Mouse (Mus musculus): ENCODE data around the gene Capn15. TPM values are rescaled to one million over a fixed set of nuclear protein-coding genes. Genes with fewer than 3 reads are reported as not detected.

The Capn15 gene
- polyA plus RNA-seq, 1 experiment, result 7.2 TPM

- TF ChIP-seq TCF3 (IDR thresholded peaks at IDR 0.05; ENCODE audit: insufficient read length, low read depth), result no peak
- TF ChIP-seq SRF (IDR thresholded peaks at IDR 0.05; ENCODE audit: control insufficient read depth, insufficient read length, low read depth), result no peak
- Histone ChIP-seq H3K4me2 (ENCODE audit: low read depth) (no peak overlapping the region), H3K4me3 (no peak overlapping the region), H3ac (ENCODE audit: control insufficient read depth, insufficient read length) (no peak overlapping the region), H3K79me2 (ENCODE audit: control insufficient read depth, insufficient read depth) (peaks cover 38% of the 10 kb centered on the region), H3K27me3 (ENCODE audit: control insufficient read depth, insufficient read depth, insufficient read length) (no peaks in the 10 kb centered on the region), H3K36me3 (ENCODE audit: control insufficient read depth, insufficient read depth) (no peaks in the 10 kb centered on the region)
These were observed 15.1 kb downstream of the Capn15 start for GRCm38 (mm10) chr17:25970448-25970847.

GRCm38 (mm10) chr17:25968176-25968575, 17.4 kb downstream of the Capn15 start:
- Histone ChIP-seq H3K36me3 (ENCODE audit: control insufficient read depth, insufficient read depth) (no peaks in the 10 kb centered on the region), H3K4me2 (ENCODE audit: low read depth) (no peak overlapping the region), H3K79me2 (ENCODE audit: control insufficient read depth, insufficient read depth) (peaks cover 30% of the 10 kb centered on the region), H3K4me3 (no peak overlapping the region), H3K27me3 (ENCODE audit: control insufficient read depth, insufficient read depth, insufficient read length) (no peaks in the 10 kb centered on the region), H3ac (ENCODE audit: control insufficient read depth, insufficient read length) (no peak overlapping the region)
- TF ChIP-seq REST (IDR thresholded peaks at IDR 0.05; ENCODE audit: insufficient read depth, insufficient read length) (no peak), E2F4 (IDR thresholded peaks at IDR 0.05; ENCODE audit: insufficient read depth) (no peak), CEBPB (IDR thresholded peaks at IDR 0.05; ENCODE audit: insufficient read depth, poor library complexity, severe bottlenecking) (no peak), TCF12 (IDR thresholded peaks at IDR 0.05; ENCODE audit: insufficient read depth, poor library complexity, severe bottlenecking) (no peak), MYOG (IDR thresholded peaks at IDR 0.05; ENCODE audit: control insufficient read depth in 1 of 3, insufficient read depth in 1 of 3, insufficient read length in 2 of 3, low read depth in 2 of 3) (no peak), MAX (IDR thresholded peaks at IDR 0.05; ENCODE audit: low read depth) (no peak)

GRCm38 (mm10) chr17:25967652-25968051, 17.9 kb downstream of the Capn15 start:
- H3K4me3 ChIP-seq, result no peak overlapping the region
- no peak overlapping the region for H3K4me2 ChIP-seq (ENCODE audit: low read depth)
- no peaks in the 10 kb centered on the region for H3K27me3 ChIP-seq (ENCODE audit: control insufficient read depth, insufficient read depth, insufficient read length)
- H3K79me2 ChIP-seq (ENCODE audit: control insufficient read depth, insufficient read depth), result peaks cover 30% of the 10 kb centered on the region
- no peak overlapping the region for H3ac ChIP-seq (ENCODE audit: control insufficient read depth, insufficient read length)
- no peak for TF ChIP-seq MAX (IDR thresholded peaks at IDR 0.05; ENCODE audit: low read depth)
- no peak for TF ChIP-seq SRF (IDR thresholded peaks at IDR 0.05; ENCODE audit: control insufficient read depth, insufficient read length, low read depth)
- no peak for TF ChIP-seq REST (IDR thresholded peaks at IDR 0.05; ENCODE audit: insufficient read depth, insufficient read length)
- TF ChIP-seq E2F4 (IDR thresholded peaks at IDR 0.05; ENCODE audit: insufficient read depth), result no peak
- no peak for TF ChIP-seq POLR2AphosphoS2 (IDR thresholded peaks at IDR 0.05; ENCODE audit: insufficient read length, low read depth)
- no peak for TF ChIP-seq MYOD1 (IDR thresholded peaks at IDR 0.05; ENCODE audit: control insufficient read depth in 1 of 3, insufficient read length in 2 of 3, low read depth in 2 of 3)
- no peak for TF ChIP-seq TCF3 (IDR thresholded peaks at IDR 0.05; ENCODE audit: insufficient read length, low read depth)
- no peak for TF ChIP-seq TCF12 (IDR thresholded peaks at IDR 0.05; ENCODE audit: insufficient read depth, poor library complexity, severe bottlenecking)
- TF ChIP-seq USF1 (IDR thresholded peaks at IDR 0.05; ENCODE audit: low read depth), result no peak
- no peak for TF ChIP-seq POLR2A (IDR thresholded peaks at IDR 0.05; ENCODE audit: insufficient read length, low read depth)
- TF ChIP-seq MYOG (IDR thresholded peaks at IDR 0.05; ENCODE audit: control insufficient read depth in 1 of 3, insufficient read depth in 1 of 3, insufficient read length in 2 of 3, low read depth in 2 of 3), result no peak
- TF ChIP-seq CEBPB (IDR thresholded peaks at IDR 0.05; ENCODE audit: insufficient read depth, poor library complexity, severe bottlenecking), result no peak
- H3K36me3 ChIP-seq (ENCODE audit: control insufficient read depth, insufficient read depth), result no peaks in the 10 kb centered on the region

GRCm38 (mm10) chr17:25964271-25964670, 21.3 kb downstream of the Capn15 start:
- no peaks in the 10 kb centered on the region for H3K36me3 ChIP-seq (ENCODE audit: control insufficient read depth, insufficient read depth)
- no peaks in the 10 kb centered on the region for H3K27me3 ChIP-seq (ENCODE audit: control insufficient read depth, insufficient read depth, insufficient read length)
- no peak overlapping the region for H3K4me3 ChIP-seq
- H3K79me2 ChIP-seq (ENCODE audit: control insufficient read depth, insufficient read depth), result peaks cover 9% of the 10 kb centered on the region
- no peak overlapping the region for H3ac ChIP-seq (ENCODE audit: control insufficient read depth, insufficient read length)
- H3K4me2 ChIP-seq (ENCODE audit: low read depth), result no peak overlapping the region
- TF ChIP-seq MYOG (IDR thresholded peaks at IDR 0.05; ENCODE audit: control insufficient read depth in 1 of 3, insufficient read depth in 1 of 3, insufficient read length in 2 of 3, low read depth in 2 of 3), result no peak
- TF ChIP-seq USF1 (IDR thresholded peaks at IDR 0.05; ENCODE audit: low read depth), result no peak
- no peak for TF ChIP-seq SRF (IDR thresholded peaks at IDR 0.05; ENCODE audit: control insufficient read depth, insufficient read length, low read depth)
- TF ChIP-seq MAX (IDR thresholded peaks at IDR 0.05; ENCODE audit: low read depth), result no peak
- TF ChIP-seq TCF12 (IDR thresholded peaks at IDR 0.05; ENCODE audit: insufficient read depth, poor library complexity, severe bottlenecking), result no peak
- no peak for TF ChIP-seq POLR2A (IDR thresholded peaks at IDR 0.05; ENCODE audit: insufficient read length, low read depth)
- TF ChIP-seq MYOD1 (IDR thresholded peaks at IDR 0.05; ENCODE audit: control insufficient read depth in 1 of 3, insufficient read length in 2 of 3, low read depth in 2 of 3), result no peak
- no peak for TF ChIP-seq CEBPB (IDR thresholded peaks at IDR 0.05; ENCODE audit: insufficient read depth, poor library complexity, severe bottlenecking)
- no peak for TF ChIP-seq POLR2AphosphoS2 (IDR thresholded peaks at IDR 0.05; ENCODE audit: insufficient read length, low read depth)
- no peak for TF ChIP-seq TCF3 (IDR thresholded peaks at IDR 0.05; ENCODE audit: insufficient read length, low read depth)
- TF ChIP-seq E2F4 (IDR thresholded peaks at IDR 0.05; ENCODE audit: insufficient read depth), result no peak
- no peak for TF ChIP-seq REST (IDR thresholded peaks at IDR 0.05; ENCODE audit: insufficient read depth, insufficient read length)

- no peaks in the 10 kb centered on the region for H3K27me3 ChIP-seq (ENCODE audit: control insufficient read depth, insufficient read depth, insufficient read length)
- peaks cover under 1% of the 10 kb centered on the region for H3K79me2 ChIP-seq (ENCODE audit: control insufficient read depth, insufficient read depth)
- H3ac ChIP-seq (ENCODE audit: control insufficient read depth, insufficient read length), result no peak overlapping the region
- TF ChIP-seq POLR2AphosphoS2 (IDR thresholded peaks at IDR 0.05; ENCODE audit: insufficient read length, low read depth), result no peak
- no peak for TF ChIP-seq MYOG (IDR thresholded peaks at IDR 0.05; ENCODE audit: control insufficient read depth in 1 of 3, insufficient read depth in 1 of 3, insufficient read length in 2 of 3, low read depth in 2 of 3)
- TF ChIP-seq CEBPB (IDR thresholded peaks at IDR 0.05; ENCODE audit: insufficient read depth, poor library complexity, severe bottlenecking), result no peak
- TF ChIP-seq TCF12 (IDR thresholded peaks at IDR 0.05; ENCODE audit: insufficient read depth, poor library complexity, severe bottlenecking), result no peak
- TF ChIP-seq MAX (IDR thresholded peaks at IDR 0.05; ENCODE audit: low read depth), result no peak
- no peak for TF ChIP-seq USF1 (IDR thresholded peaks at IDR 0.05; ENCODE audit: low read depth)
- no peak for TF ChIP-seq SRF (IDR thresholded peaks at IDR 0.05; ENCODE audit: control insufficient read depth, insufficient read length, low read depth)
- no peak for TF ChIP-seq E2F4 (IDR thresholded peaks at IDR 0.05; ENCODE audit: insufficient read depth)
- no peak for TF ChIP-seq MYOD1 (IDR thresholded peaks at IDR 0.05; ENCODE audit: control insufficient read depth in 1 of 3, insufficient read length in 2 of 3, low read depth in 2 of 3)
- no peak for TF ChIP-seq REST (IDR thresholded peaks at IDR 0.05; ENCODE audit: insufficient read depth, insufficient read length)
- no peak for TF ChIP-seq POLR2A (IDR thresholded peaks at IDR 0.05; ENCODE audit: insufficient read length, low read depth)
- TF ChIP-seq TCF3 (IDR thresholded peaks at IDR 0.05; ENCODE audit: insufficient read length, low read depth), result no peak
- no peaks in the 10 kb centered on the region for H3K36me3 ChIP-seq (ENCODE audit: control insufficient read depth, insufficient read depth)
- no peak overlapping the region for H3K4me2 ChIP-seq (ENCODE audit: low read depth)
- H3K4me3 ChIP-seq, result no peak overlapping the region
These were observed 23.1 kb downstream of the Capn15 start for GRCm38 (mm10) chr17:25962413-25962905.

Measured in myocyte (in vitro differentiated cells).